Comparison of ENCODE assay signal across 12 mouse cellular contexts in genomic region chr9:44078136-44078797, GRCm38 (mm10). TPM values are rescaled to one million over a fixed set of nuclear protein-coding genes. Genes with fewer than 3 reads are reported as not detected.
DNase-seq lines count a peak whose midpoint lies in the region; ATAC-seq and TF ChIP-seq lines count a peak whose summit lies in the region.
"Had no signal": no experiment of that assay in that cellular context is flagged by ENCODE, and none has a peak within 500 bp of the region (broad histone marks: within the 10 kb centered on the region; RNA-seq: fewer than 3 reads in every experiment).

No protein-coding gene starts in this region.

- H3K27ac ChIP-seq in heart, embryonic 11.5 days (ENCODE audit: low read depth, low read length): no peak overlapping the region; the same call in 1 of the 2 replicates
- peak overlapping the region; percentile 16 for H3K27ac ChIP-seq in liver, adult 2 months (replicated peaks; ENCODE audit: insufficient read depth, low read depth, low read length)
- H3K27ac ChIP-seq: neural tube, embryonic 13.5 days had no signal

- H3K9ac ChIP-seq in heart, embryonic 11.5 days (ENCODE audit: low read depth, low read length): peak overlapping the region; percentile 43; the same call in 1 of the 2 replicates
- peak overlapping the region; percentile 11 for H3K9ac ChIP-seq in liver, adult 2 months (ENCODE audit: low read depth, low read length)
- H3K9ac ChIP-seq: neural tube, embryonic 13.5 days had no signal

- peaks cover 38% of the 10 kb centered on the region for H3K4me1 ChIP-seq in heart, embryonic 11.5 days (ENCODE audit: control insufficient read depth, insufficient read depth, low read length)
- peaks cover 22% of the 10 kb centered on the region for H3K4me1 ChIP-seq in liver, adult 2 months (ENCODE audit: control insufficient read depth, insufficient read depth, low read length)

- DNase-seq in heart, postnatal 4 days: no peak
- DNase-seq in liver, adult 2 months (ENCODE audit: extremely low read depth, low read depth, low spot score): peak; percentile 48
- no peak for DNase-seq in liver
- DNase-seq in kidney, adult 8-10 months: peak; percentile 70 to 76
- DNase-seq in skeletal muscle tissue, adult 2 months (ENCODE audit: low read depth, low spot score): peak; percentile 72
- DNase-seq: thymus, adult 2 months had no signal

- H3K27me3 ChIP-seq in heart, embryonic 11.5 days (ENCODE audit: control insufficient read depth, insufficient read depth, low read length): no peaks in the 10 kb centered on the region
- no peaks in the 10 kb centered on the region for H3K27me3 ChIP-seq in liver, adult 2 months (ENCODE audit: control insufficient read depth, insufficient read depth, low read length)

- peak overlapping the region; percentile 31 for H3K4me2 ChIP-seq in heart, embryonic 11.5 days
- H3K4me2 ChIP-seq: neural tube, embryonic 13.5 days had no signal

- H3K9me3 ChIP-seq in heart, embryonic 11.5 days (replicated peaks; ENCODE audit: control insufficient read depth, low read length): no peaks in the 10 kb centered on the region
- H3K9me3 ChIP-seq: neural tube, embryonic 13.5 days had no signal

- no peaks in the 10 kb centered on the region for H3K36me3 ChIP-seq in heart, embryonic 11.5 days (ENCODE audit: control insufficient read depth, insufficient read depth, low read length)
- no peaks in the 10 kb centered on the region for H3K36me3 ChIP-seq in liver, adult 2 months (ENCODE audit: control insufficient read depth, insufficient read depth, low read length)
- H3K36me3 ChIP-seq: neural tube, embryonic 13.5 days had no signal

- 71% methylated on average over 10 of the region's 10 CpGs for WGBS in heart, embryonic 11.5 days (ENCODE audit: insufficient replicate concordance)
- 61% methylated on average over 10 of the region's 10 CpGs for WGBS in liver, adult 2 months

- H3K4me3 ChIP-seq in heart, embryonic 11.5 days (ENCODE audit: low read depth, low read length): no peak overlapping the region
- H3K4me3 ChIP-seq in liver, adult 2 months (ENCODE audit: insufficient read depth, low read depth, low read length): no peak overlapping the region
- H3K4me3 ChIP-seq: neural tube, embryonic 13.5 days had no signal

- no peak for TF ChIP-seq CTCF in liver, adult 2 months (IDR thresholded peaks at IDR 0.05; ENCODE audit: low read depth, low read length)

- ATAC-seq in heart, embryonic 11.5 days (replicated peaks; ENCODE audit: insufficient number of reproducible peaks, low FRiP score, low TSS enrichment): no peak
- ATAC-seq in granulocyte monocyte progenitor cell, adult 5-6 weeks (replicated peaks; ENCODE audit: poor library complexity, severe bottlenecking): no peak

- TF ChIP-seq POLR2A in liver, adult 2 months (IDR thresholded peaks at IDR 0.05; ENCODE audit: extremely low read depth, insufficient read depth, low read length): no peak

- H3K79me2 ChIP-seq in liver, adult 2 months (ENCODE audit: control insufficient read depth, insufficient read depth, low read length): no peaks in the 10 kb centered on the region

RNA-seq across cellular contexts. Expression of gene Usp2, which starts 11.4 kb away (rescaled TPM):
- polyA plus RNA-seq in heart, embryonic 11.5 days (2014; fragmentation: Nextera tagmentation; extraction: Ambion mirVana): 51.3 and 53.8 TPM in 2 replicates
- 10 to 100 TPM; 72.6 to 79.0 TPM for total RNA-seq in heart, postnatal 4 days (2021)
- 9.9 and 13.6 TPM in 2 replicates for total RNA-seq in liver, adult 2 months (2014; rRNA removed)
- polyA plus RNA-seq in liver, adult 2 months (2012; rRNA removed): 1.6 and 3.1 TPM in 2 replicates
- total RNA-seq in granulocyte monocyte progenitor cell, adult 5-6 weeks (2014; fragmentation: Nextera tagmentation): 3.6 and 12.0 TPM in 2 replicates
- 1.2 and 3.1 TPM in 2 replicates for total RNA-seq in granulocyte monocyte progenitor cell, adult 5-6 weeks (2017)

RNA-seq across cellular contexts. Expression of gene Mfrp, which starts 23.3 kb away (rescaled TPM):
- 0.16 TPM in 1 of 2 replicates, not detected in the other for polyA plus RNA-seq in heart, embryonic 11.5 days (2014; fragmentation: Nextera tagmentation; extraction: Ambion mirVana)
- total RNA-seq in heart, postnatal 4 days (2021): not detected
- total RNA-seq in liver, adult 2 months (2014; rRNA removed): under 0.01 TPM in 1 of 2 replicates, not detected in the other
- polyA plus RNA-seq in liver, adult 2 months (2012; rRNA removed): not detected in 2 replicates
- total RNA-seq in granulocyte monocyte progenitor cell, adult 5-6 weeks (2014; fragmentation: Nextera tagmentation): not detected in 2 replicates
- 0.15 TPM in 1 of 2 replicates, not detected in the other for total RNA-seq in granulocyte monocyte progenitor cell, adult 5-6 weeks (2017)
- total RNA-seq: megakaryocyte, adult 5-6 weeks had no signal
- polyA plus RNA-seq: forebrain, embryonic 16.5 days; neural tube, embryonic 13.5 days had no signal

RNA-seq across cellular contexts. Expression of gene C1qtnf5, which starts 28.8 kb away (rescaled TPM):
- 0.43 and 1.2 TPM in 2 replicates for polyA plus RNA-seq in heart, embryonic 11.5 days (2014; fragmentation: Nextera tagmentation; extraction: Ambion mirVana)
- 1 to 10 TPM; 8.5 to 9.7 TPM for total RNA-seq in heart, postnatal 4 days (2021)
- 2.7 and 3.0 TPM in 2 replicates for total RNA-seq in liver, adult 2 months (2014; rRNA removed)
- 5.6 and 5.7 TPM in 2 replicates for polyA plus RNA-seq in liver, adult 2 months (2012; rRNA removed)
- not detected in 2 replicates for total RNA-seq in granulocyte monocyte progenitor cell, adult 5-6 weeks (2014; fragmentation: Nextera tagmentation)
- not detected in 2 replicates for total RNA-seq in granulocyte monocyte progenitor cell, adult 5-6 weeks (2017)

RNA-seq across cellular contexts. Expression of gene Gm49380, which starts 35.0 kb away (rescaled TPM):
- 0.28 TPM in 1 of 2 replicates, not detected in the other for polyA plus RNA-seq in heart, embryonic 11.5 days (2014; fragmentation: Nextera tagmentation; extraction: Ambion mirVana)
- not detected for total RNA-seq in heart, postnatal 4 days (2021)
- 0.09 TPM in 1 of 2 replicates, not detected in the other for total RNA-seq in liver, adult 2 months (2014; rRNA removed)
- polyA plus RNA-seq in liver, adult 2 months (2012; rRNA removed): not detected in 2 replicates
- not detected in 2 replicates for total RNA-seq in granulocyte monocyte progenitor cell, adult 5-6 weeks (2014; fragmentation: Nextera tagmentation)
- not detected in 2 replicates for total RNA-seq in granulocyte monocyte progenitor cell, adult 5-6 weeks (2017)
- total RNA-seq: left cerebral cortex, postnatal 10 days; megakaryocyte, adult 5-6 weeks had no signal
- polyA plus RNA-seq: thymus, adult 2 months had no signal

RNA-seq across cellular contexts. Expression of gene Rnf26, which starts 35.0 kb away (rescaled TPM):
- 35.2 and 38.2 TPM in 2 replicates for polyA plus RNA-seq in heart, embryonic 11.5 days (2014; fragmentation: Nextera tagmentation; extraction: Ambion mirVana)
- total RNA-seq in heart, postnatal 4 days (2021): 10 to 100 TPM; 22.3 to 24.7 TPM
- total RNA-seq in liver, adult 2 months (2014; rRNA removed): 3.1 and 5.0 TPM in 2 replicates
- 16.7 and 19.0 TPM in 2 replicates for polyA plus RNA-seq in liver, adult 2 months (2012; rRNA removed)
- 44.9 and 55.6 TPM in 2 replicates for total RNA-seq in granulocyte monocyte progenitor cell, adult 5-6 weeks (2014; fragmentation: Nextera tagmentation)
- total RNA-seq in granulocyte monocyte progenitor cell, adult 5-6 weeks (2017): 17.8 and 19.3 TPM in 2 replicates

Comparison
In these comparisons a context has a peak if more than half of its experiments do, and no peak if none do; other contexts are left out.
1. DNase-seq: peak in liver, adult 2 months (single experiment), kidney, adult 8-10 months (2 of 2) and skeletal muscle tissue, adult 2 months (single experiment); none in heart, postnatal 4 days (single experiment) and liver (single experiment).